Mouse (Mus musculus): ENCODE data around the gene Akr1c12. TPM values are rescaled to one million over a fixed set of nuclear protein-coding genes. Genes with fewer than 3 reads are reported as not detected.

Akr1c12 gene
- 0.12 and 0.15 TPM in 2 replicates for polyA plus RNA-seq (2015; fragmentation: Nextera tagmentation; extraction: Ambion mirVana)

DNA sequence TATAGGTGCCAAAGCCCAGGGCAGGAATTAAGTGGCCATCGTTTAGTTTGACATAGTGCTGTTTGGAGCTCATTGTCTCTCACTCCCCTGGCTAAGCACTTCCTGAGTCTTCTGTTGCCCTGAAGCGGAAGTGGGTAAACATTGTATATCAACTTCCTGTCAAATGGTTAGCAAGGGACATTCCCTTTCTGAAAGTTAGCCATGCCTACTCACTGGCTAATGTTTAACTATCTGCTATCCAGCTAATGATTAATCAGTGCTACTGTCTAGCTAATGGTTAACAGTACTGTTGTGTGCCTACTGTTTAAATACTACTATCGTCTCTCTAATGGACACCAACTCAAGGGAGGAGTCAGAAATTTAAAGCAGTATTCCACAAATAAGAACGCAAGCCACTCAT, at the start of gene Akr1c12:
TSS of gene Akr1c12 (minus strand) at position 150 of the 400 bp plus-strand sequence.

GRCm38 (mm10) chr13:4228441-4228840, 50.8 kb downstream of the Akr1c12 start, which contains the start of gene Akr1c19:
TSS of gene Akr1c19 (plus strand) at chr13:4228700.

Other genes starting within 250 kb of the Akr1c12 start
- gene Akr1c14, start 230.4 kb downstream of the Akr1c12 start, polyA plus RNA-seq (2015; fragmentation: Nextera tagmentation; extraction: Ambion mirVana) = 3.2 and 8.2 TPM in 2 replicates
- gene Akr1c18, start 128.8 kb downstream of the Akr1c12 start, polyA plus RNA-seq (2015; fragmentation: Nextera tagmentation; extraction: Ambion mirVana) = 3.3 and 12.8 TPM in 2 replicates
- 1.2 TPM in 2 replicates for gene Akr1c13, start 88.3 kb downstream of the Akr1c12 start, polyA plus RNA-seq (2015; fragmentation: Nextera tagmentation; extraction: Ambion mirVana)
- 0.83 and 2.0 TPM in 2 replicates for gene Akr1c19, start 50.7 kb downstream of the Akr1c12 start, polyA plus RNA-seq (2015; fragmentation: Nextera tagmentation; extraction: Ambion mirVana)
- gene Akr1c6, start 154.9 kb upstream of the Akr1c12 start, polyA plus RNA-seq (2015; fragmentation: Nextera tagmentation; extraction: Ambion mirVana) = not detected in 2 replicates
- not detected in 2 replicates for gene Akr1c20, start 243.9 kb upstream of the Akr1c12 start, polyA plus RNA-seq (2015; fragmentation: Nextera tagmentation; extraction: Ambion mirVana)

Data from skeletal muscle tissue, postnatal 0 days (tissue).